In genomic region chr3:146681696-146682095, GRCm38 (mm10) we compare ENCODE assay signal across 9 mouse cellular contexts. TPM values are rescaled to one million over a fixed set of nuclear protein-coding genes. Genes with fewer than 3 reads are reported as not detected.
A peak's percentile ranks its signal among the peaks of the same experiment; 100 is the strongest.
DNase-seq lines count a peak whose midpoint lies in the region; ATAC-seq and TF ChIP-seq lines count a peak whose summit lies in the region.
"Had no signal": no experiment of that assay in that cellular context is flagged by ENCODE, and none has a peak within 500 bp of the region (broad histone marks: within the 10 kb centered on the region; RNA-seq: fewer than 3 reads in every experiment).

No protein-coding gene starts in this region.

- peak; percentile 65 for DNase-seq in MEL (ENCODE audit: low read depth, low spot score)
- DNase-seq in embryonic facial prominence, embryonic 14.5 days (ENCODE audit: low spot score): peak; percentile 16
- no peak for DNase-seq in embryo, embryonic 9.5 days (ENCODE audit: extremely low spot score)
- DNase-seq in retina, embryonic 14.5 days (ENCODE audit: low spot score): no peak
- DNase-seq in thymus, postnatal 4 days: no peak

- TF ChIP-seq RAD21 in MEL (IDR thresholded peaks at IDR 0.05; ENCODE audit: low read depth, low read length): no peak

- TF ChIP-seq POLR2A in MEL (IDR thresholded peaks at IDR 0.05; ENCODE audit: control insufficient read depth in 1 of 2, insufficient read depth in 1 of 2, low read depth in 1 of 2, low read length in 2 of 2, poor library complexity in 1 of 2): no peak

- no peak overlapping the region for H3K27ac ChIP-seq in kidney, embryonic 15.5 days
- H3K27ac ChIP-seq in kidney, embryonic 14.5 days (ENCODE audit: low read depth, low read length): no peak overlapping the region
- peak overlapping the region; percentile 93 for H3K27ac ChIP-seq in MEL (ENCODE audit: control insufficient read depth, low read depth, low read length)
- peak overlapping the region; percentile 45 for H3K27ac ChIP-seq in embryonic facial prominence, embryonic 14.5 days (replicated peaks; ENCODE audit: low read depth, low read length)

- no peaks in the 10 kb centered on the region for H3K9me3 ChIP-seq in kidney, embryonic 15.5 days (replicated peaks)
- no peaks in the 10 kb centered on the region for H3K9me3 ChIP-seq in kidney, embryonic 14.5 days (ENCODE audit: control insufficient read depth, low read length)
- no peaks in the 10 kb centered on the region for H3K9me3 ChIP-seq in MEL (replicated peaks; ENCODE audit: insufficient read depth, low read length)
- H3K9me3 ChIP-seq in embryonic facial prominence, embryonic 14.5 days (ENCODE audit: control insufficient read depth, low read length): no peaks in the 10 kb centered on the region

- H3K4me3 ChIP-seq in kidney, embryonic 15.5 days (replicated peaks): no peak overlapping the region; the same call in 1 of the 2 replicates
- H3K4me3 ChIP-seq in kidney, embryonic 14.5 days (ENCODE audit: low read length): no peak overlapping the region
- H3K4me3 ChIP-seq in MEL (ENCODE audit: control insufficient read depth in 1 of 2, insufficient read depth in 1 of 2, low read depth in 2 of 2, low read length in 2 of 2): peak overlapping the region; percentile 55 to 58
- H3K4me3 ChIP-seq in embryonic facial prominence, embryonic 14.5 days (ENCODE audit: low read depth, low read length): peak overlapping the region; percentile 14

- peaks cover 18% of the 10 kb centered on the region for H3K4me1 ChIP-seq in kidney, embryonic 15.5 days
- H3K4me1 ChIP-seq in kidney, embryonic 14.5 days (ENCODE audit: control insufficient read depth, insufficient read depth, low read length): no peaks in the 10 kb centered on the region
- H3K4me1 ChIP-seq in MEL (ENCODE audit: control insufficient read depth in 1 of 2, insufficient read depth in 2 of 2, low read length in 2 of 2): peaks cover 4 to 14% of the 10 kb centered on the region in 2 experiments
- H3K4me1 ChIP-seq in embryonic facial prominence, embryonic 14.5 days (ENCODE audit: control insufficient read depth, insufficient read depth, low read length): no peaks in the 10 kb centered on the region

- H3K4me2 ChIP-seq in kidney, embryonic 15.5 days: peak overlapping the region; percentile 52
- H3K4me2 ChIP-seq in kidney, embryonic 14.5 days (replicated peaks; ENCODE audit: low read depth, low read length): no peak overlapping the region; the same call in 1 of the 2 replicates
- peak overlapping the region; percentile 42 for H3K4me2 ChIP-seq in embryonic facial prominence, embryonic 14.5 days (ENCODE audit: low read depth, low read length)

- no peaks in the 10 kb centered on the region for H3K36me3 ChIP-seq in kidney, embryonic 15.5 days
- no peaks in the 10 kb centered on the region for H3K36me3 ChIP-seq in kidney, embryonic 14.5 days (ENCODE audit: control insufficient read depth, insufficient read depth, low read length)
- peaks cover 0 to 10% of the 10 kb centered on the region in 2 experiments; a peak in 2 of 4 replicates for H3K36me3 ChIP-seq in MEL (ENCODE audit: control insufficient read depth in 1 of 2, insufficient read depth in 2 of 2, low read length in 2 of 2)
- H3K36me3 ChIP-seq in embryonic facial prominence, embryonic 14.5 days (ENCODE audit: control insufficient read depth, insufficient read depth, low read length): no peaks in the 10 kb centered on the region

- no peak overlapping the region for H3K9ac ChIP-seq in kidney, embryonic 15.5 days
- no peak overlapping the region for H3K9ac ChIP-seq in kidney, embryonic 14.5 days (ENCODE audit: low read depth, low read length)
- H3K9ac ChIP-seq in MEL (ENCODE audit: control insufficient read depth, low read depth, low read length, poor library complexity, severe bottlenecking): peak overlapping the region; percentile 75
- H3K9ac ChIP-seq in embryonic facial prominence, embryonic 14.5 days (ENCODE audit: low read depth, low read length): peak overlapping the region; percentile 39; the same call in 1 of the 2 replicates

- no peak for TF ChIP-seq EP300 in MEL (IDR thresholded peaks at IDR 0.05; ENCODE audit: low read depth in 1 of 2, low read length in 2 of 2)

- no peak for TF ChIP-seq CTCF in MEL (IDR thresholded peaks at IDR 0.05 in 2 of 3, conservative IDR thresholded peaks at IDR 0.05 in 1 of 3; ENCODE audit: control insufficient read depth in 1 of 3, insufficient read depth in 1 of 3, low read depth in 2 of 3, low read length in 3 of 3, poor library complexity in 1 of 3, severe bottlenecking in 1 of 3)

- no peak for ATAC-seq in kidney, embryonic 15.5 days (replicated peaks; ENCODE audit: low FRiP score)
- no peak for ATAC-seq in kidney, embryonic 14.5 days (ENCODE audit: low FRiP score, low TSS enrichment)
- ATAC-seq in embryonic facial prominence, embryonic 14.5 days (ENCODE audit: low read depth): no peak
- ATAC-seq in megakaryocyte-erythroid progenitor cell, adult 5-6 weeks (replicated peaks; ENCODE audit: low FRiP score, low TSS enrichment, poor library complexity, severe bottlenecking): 0 out of 2 replicates have a peak, but pooled peaks have one; percentile 8

- no peaks in the 10 kb centered on the region for H3K79me2 ChIP-seq in MEL (ENCODE audit: control insufficient read depth, insufficient read depth, low read length, poor library complexity)

- 0 out of 2 replicates have a peak, but pooled peaks cover 5% of the 10 kb centered on the region for H3K27me3 ChIP-seq in kidney, embryonic 15.5 days
- H3K27me3 ChIP-seq in kidney, embryonic 14.5 days (ENCODE audit: control insufficient read depth, insufficient read depth, low read length): no peaks in the 10 kb centered on the region
- H3K27me3 ChIP-seq in MEL (ENCODE audit: control insufficient read depth in 1 of 2, insufficient read depth in 2 of 2, low read length in 2 of 2): no peaks in the 10 kb centered on the region
- no peaks in the 10 kb centered on the region for H3K27me3 ChIP-seq in embryonic facial prominence, embryonic 14.5 days (replicated peaks; ENCODE audit: control insufficient read depth, insufficient read depth, low read length)

- WGBS in kidney, embryonic 15.5 days: 67% methylated on average over 8 of the region's 8 CpGs
- 64% methylated on average over 8 of the region's 8 CpGs for WGBS in kidney, embryonic 14.5 days
- 54% methylated on average over 8 of the region's 8 CpGs for WGBS in embryonic facial prominence, embryonic 14.5 days

TF ChIP-seq in MEL, 35 proteins besides CTCF, POLR2A, EP300 and RAD21:
- TF ChIP-seq NRF1 (IDR thresholded peaks at IDR 0.05; ENCODE audit: insufficient read depth, low read depth, low read length, poor library complexity, severe bottlenecking): no peak
- TF ChIP-seq MAFK (IDR thresholded peaks at IDR 0.05; ENCODE audit: borderline replicate concordance, low read depth, low read length): no peak
- TF ChIP-seq MYB (IDR thresholded peaks at IDR 0.05; ENCODE audit: low read depth, low read length): peak; percentile 46
- TF ChIP-seq TCF12 (IDR thresholded peaks at IDR 0.05; ENCODE audit: low read depth, low read length): 0 out of 2 replicates have a peak, but pooled peaks have one; percentile 3
- no peak for TF ChIP-seq ZKSCAN1 (IDR thresholded peaks at IDR 0.05; ENCODE audit: low read depth, low read length)
- TF ChIP-seq MAX (IDR thresholded peaks at IDR 0.05; ENCODE audit: low read length): 0 out of 2 replicates have a peak, but pooled peaks have one; percentile 12
- no peak; the same call in 1 of the 2 replicates for TF ChIP-seq ETS1 (IDR thresholded peaks at IDR 0.05; ENCODE audit: low read depth, low read length)
- TF ChIP-seq E2F4 (IDR thresholded peaks at IDR 0.05; ENCODE audit: borderline replicate concordance, low read depth, low read length): no peak
- no peak for TF ChIP-seq KAT2A (conservative IDR thresholded peaks at IDR 0.05; ENCODE audit: low read depth, low read length)
- TF ChIP-seq CHD2 (IDR thresholded peaks at IDR 0.05; ENCODE audit: low read length): no peak
- no peak; the same call in 1 of the 2 replicates for TF ChIP-seq MXI1 (IDR thresholded peaks at IDR 0.05; ENCODE audit: low read depth, low read length)
- peak; percentile 27; the same call in 1 of the 2 replicates for TF ChIP-seq NELFE (IDR thresholded peaks at IDR 0.05; ENCODE audit: low read depth, low read length)
- TF ChIP-seq UBTF (IDR thresholded peaks at IDR 0.05; ENCODE audit: borderline replicate concordance, insufficient read depth, low read depth, low read length): no peak
- TF ChIP-seq JUND (IDR thresholded peaks at IDR 0.05; ENCODE audit: low read depth, low read length): peak; percentile 37; the same call in 1 of the 2 replicates
TF ChIP-seq in MEL: peak in this region for 5.

RNA-seq across cellular contexts. Expression of gene Samd13, which starts 3.7 kb away (rescaled TPM):
- 0.86 and 0.96 TPM in 2 replicates for polyA plus RNA-seq in kidney, embryonic 15.5 days (2015; fragmentation: Nextera tagmentation; extraction: Ambion mirVana)
- 0.99 and 1.2 TPM in 2 replicates for polyA plus RNA-seq in kidney, embryonic 14.5 days (2014; fragmentation: Nextera tagmentation; extraction: Ambion mirVana)
- 1.1 and 1.9 TPM in 2 replicates for total RNA-seq in MEL (2012; rRNA removed)
- polyA plus RNA-seq in MEL (2012; ENCODE audit: insufficient read depth in 1 of 2, insufficient read length in 2 of 2, low read depth in 1 of 2, low replicate concordance in 2 of 2, missing spikeins in 1 of 2): 1 to 10 TPM in 1 of 2 experiments, not detected in 1; 1.2 TPM
- polyA plus RNA-seq in embryonic facial prominence, embryonic 14.5 days (2014; fragmentation: Nextera tagmentation; extraction: Ambion mirVana): 1.3 and 1.4 TPM in 2 replicates
- total RNA-seq in megakaryocyte-erythroid progenitor cell, adult 5-6 weeks (2014; fragmentation: Nextera tagmentation): 6.9 and 8.6 TPM in 2 replicates
- 3.6 and 5.7 TPM in 2 replicates for total RNA-seq in megakaryocyte-erythroid progenitor cell, adult 5-6 weeks (2017)

RNA-seq across cellular contexts. Expression of gene 4930503B20Rik, which starts 30.6 kb away (rescaled TPM):
- not detected in 2 replicates for polyA plus RNA-seq in kidney, embryonic 15.5 days (2015; fragmentation: Nextera tagmentation; extraction: Ambion mirVana)
- not detected in 2 replicates for polyA plus RNA-seq in kidney, embryonic 14.5 days (2014; fragmentation: Nextera tagmentation; extraction: Ambion mirVana)
- 0.08 TPM in 1 of 2 replicates, not detected in the other for total RNA-seq in MEL (2012; rRNA removed)
- polyA plus RNA-seq in MEL (2012; ENCODE audit: insufficient read depth in 1 of 2, insufficient read length in 2 of 2, low read depth in 1 of 2, low replicate concordance in 2 of 2, missing spikeins in 1 of 2): not detected
- polyA plus RNA-seq in embryonic facial prominence, embryonic 14.5 days (2014; fragmentation: Nextera tagmentation; extraction: Ambion mirVana): not detected in 2 replicates
- not detected in 2 replicates for total RNA-seq in megakaryocyte-erythroid progenitor cell, adult 5-6 weeks (2014; fragmentation: Nextera tagmentation)
- total RNA-seq in megakaryocyte-erythroid progenitor cell, adult 5-6 weeks (2017): not detected in 2 replicates
- polyA plus RNA-seq: spleen, adult 2 months had no signal

Comparison
In these comparisons a context has a peak if more than half of its experiments do, and no peak if none do; other contexts are left out.
1. H3K27ac ChIP-seq: peak in MEL (single experiment) and embryonic facial prominence, embryonic 14.5 days (single experiment); none in kidney, embryonic 15.5 days (single experiment) and kidney, embryonic 14.5 days (single experiment).
2. H3K4me3 ChIP-seq: peak in MEL (2 of 2) and embryonic facial prominence, embryonic 14.5 days (single experiment); none in kidney, embryonic 15.5 days (single experiment) and kidney, embryonic 14.5 days (single experiment).
3. H3K9ac ChIP-seq: peak in MEL (single experiment) and embryonic facial prominence, embryonic 14.5 days (single experiment); none in kidney, embryonic 15.5 days (single experiment) and kidney, embryonic 14.5 days (single experiment).
4. DNase-seq: peak in MEL (single experiment) and embryonic facial prominence, embryonic 14.5 days (single experiment); none in embryo, embryonic 9.5 days (single experiment), retina, embryonic 14.5 days (single experiment) and thymus, postnatal 4 days (single experiment).